Mouse (Mus musculus): ENCODE results near the gene Olfr1333. TPM values are rescaled to one million over a fixed set of nuclear protein-coding genes. Genes with fewer than 3 reads are reported as not detected.

The Olfr1333 gene
- not detected in 2 replicates for polyA plus RNA-seq (2012; rRNA removed)

DNA sequence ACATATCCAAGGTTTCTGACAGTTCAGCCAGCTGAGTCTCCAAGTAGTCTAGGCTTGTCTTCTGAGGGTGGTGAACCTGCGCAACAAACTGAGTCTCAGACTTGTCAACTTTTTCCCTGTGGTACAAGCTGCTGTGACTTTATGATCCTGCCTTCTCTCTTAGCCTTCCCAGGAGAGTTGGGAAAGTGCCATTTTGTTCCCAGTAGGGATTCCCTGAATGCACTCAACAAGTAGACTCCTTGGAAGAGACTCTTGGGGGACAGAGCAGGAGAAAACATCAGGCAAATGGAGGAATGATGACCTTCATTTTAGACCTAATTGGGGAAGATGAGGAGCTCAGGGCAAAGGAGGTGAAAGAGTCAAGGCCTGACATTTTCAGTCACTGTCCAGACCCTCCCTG is at the start of gene Olfr1333:
TSS of gene Olfr1333 (minus strand) at position 101 of the 400 bp plus-strand sequence.

GRCm38 (mm10) chr4:118864349-118864748 is 28.3 kb upstream of the Olfr1333 start, which contains the start of gene Olfr1331:
TSS of gene Olfr1331 (plus strand) at chr4:118864649.

DNA sequence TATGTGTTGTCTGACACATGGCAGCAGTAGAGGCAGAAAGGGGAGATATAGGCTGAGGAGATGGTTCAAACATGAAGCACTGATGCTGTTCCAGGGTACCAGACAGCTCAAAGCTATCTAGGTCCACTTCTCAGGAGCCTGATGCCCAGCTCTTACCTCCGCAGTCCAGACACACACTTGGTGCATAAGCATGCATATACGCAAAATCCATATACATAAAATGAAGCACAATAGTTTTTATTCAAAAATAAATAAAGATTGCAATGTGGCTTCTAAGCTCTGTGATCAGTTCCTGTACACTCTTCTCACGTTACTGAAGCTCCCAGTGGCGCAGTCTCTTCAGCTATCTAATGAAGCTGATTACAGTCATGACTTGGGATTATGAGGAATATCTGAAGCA is 26.2 kb downstream of the Olfr1333 start, which contains the start of gene Olfr1335:
TSS of gene Olfr1335 (minus strand) at position 101 of the 400 bp plus-strand sequence.

GRCm38 (mm10) chr4:118782486-118782885 is 53.6 kb downstream of the Olfr1333 start, which contains the start of gene Olfr1337:
TSS of gene Olfr1337 (minus strand) at chr4:118782586.

Other genes starting within 250 kb of the Olfr1333 start
- 1.4 TPM in 2 replicates for gene Cfap57, start 215.5 kb downstream of the Olfr1333 start, polyA plus RNA-seq (2012; rRNA removed)
- 23.4 and 28.9 TPM in 2 replicates for gene Ebna1bp2, start 215.5 kb downstream of the Olfr1333 start, polyA plus RNA-seq (2012; rRNA removed)
- gene Olfr62, start 177.3 kb downstream of the Olfr1333 start, polyA plus RNA-seq (2012; rRNA removed): not detected in 2 replicates
- not detected in 2 replicates for gene Olfr1342, start 143.5 kb downstream of the Olfr1333 start, polyA plus RNA-seq (2012; rRNA removed)
- gene Olfr1341, start 132.8 kb downstream of the Olfr1333 start, polyA plus RNA-seq (2012; rRNA removed): not detected in 2 replicates
- not detected in 2 replicates for gene Olfr1340, start 116.1 kb downstream of the Olfr1333 start, polyA plus RNA-seq (2012; rRNA removed)
- not detected in 2 replicates for gene Olfr1339, start 104.1 kb downstream of the Olfr1333 start, polyA plus RNA-seq (2012; rRNA removed)
- not detected in 2 replicates for gene Olfr1338, start 77.5 kb downstream of the Olfr1333 start, polyA plus RNA-seq (2012; rRNA removed)
- gene Olfr1337, start 53.7 kb downstream of the Olfr1333 start, polyA plus RNA-seq (2012; rRNA removed): not detected in 2 replicates
- gene Olfr1335, start 26.3 kb downstream of the Olfr1333 start, polyA plus RNA-seq (2012; rRNA removed): not detected in 2 replicates
- not detected in 2 replicates for gene Olfr1331, start 28.4 kb upstream of the Olfr1333 start, polyA plus RNA-seq (2012; rRNA removed)
- not detected in 2 replicates for gene Olfr1330, start 52.3 kb upstream of the Olfr1333 start, polyA plus RNA-seq (2012; rRNA removed)
- gene Olfr1329, start 81.2 kb upstream of the Olfr1333 start, polyA plus RNA-seq (2012; rRNA removed): not detected in 2 replicates
- not detected in 2 replicates for gene Olfr1328, start 102.3 kb upstream of the Olfr1333 start, polyA plus RNA-seq (2012; rRNA removed)
- 0.18 TPM in 2 replicates for gene Lao1, start 125.3 kb upstream of the Olfr1333 start, polyA plus RNA-seq (2012; rRNA removed)

Measured in ovary, adult 2 months (tissue).